Mouse (Mus musculus) heart, postnatal 4 days (tissue): ENCODE data around the gene Hectd4. TPM values are rescaled to one million over a fixed set of nuclear protein-coding genes. Genes with fewer than 3 reads are reported as not detected.
"Not testable (repeated sequence)": the region's sequence is repeated elsewhere in the genome, so short reads cannot be mapped to it uniquely, and the experiment has no call there.

Source experiments
- DNase-seq: peaks from one replicate; pipeline ENCODE4 v3.0.0; 2021
- total RNA-seq, 2 experiments: library from RNA; stranded (reverse); gene quantifications; 2 replicates each; pipeline ENCODE4 v1.2.3; 2021

The Hectd4 gene
- total RNA-seq, 2 experiments from 2014 or later, result 22.7 to 25.8 TPM

DNA sequence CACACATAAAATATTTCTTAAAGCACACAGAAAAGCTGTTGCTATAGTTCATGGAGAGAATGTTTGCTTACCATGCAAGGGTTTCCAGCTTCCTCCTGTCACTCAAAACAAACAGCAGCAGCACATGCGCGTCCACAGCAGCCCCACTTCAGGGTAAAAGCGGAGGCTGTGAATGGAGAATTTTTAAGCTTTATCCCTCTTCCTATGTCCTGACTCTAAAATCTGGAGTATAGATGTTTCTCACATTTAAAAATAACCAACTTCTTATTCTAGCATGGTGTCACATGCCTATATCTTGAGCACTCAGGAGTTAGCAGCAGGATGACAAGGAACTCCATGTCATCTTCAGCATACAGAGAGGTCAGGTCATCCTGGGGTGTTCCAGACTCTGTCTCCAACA, 70.3 kb downstream of the Hectd4 start:
- no peak for DNase-seq

DNA sequence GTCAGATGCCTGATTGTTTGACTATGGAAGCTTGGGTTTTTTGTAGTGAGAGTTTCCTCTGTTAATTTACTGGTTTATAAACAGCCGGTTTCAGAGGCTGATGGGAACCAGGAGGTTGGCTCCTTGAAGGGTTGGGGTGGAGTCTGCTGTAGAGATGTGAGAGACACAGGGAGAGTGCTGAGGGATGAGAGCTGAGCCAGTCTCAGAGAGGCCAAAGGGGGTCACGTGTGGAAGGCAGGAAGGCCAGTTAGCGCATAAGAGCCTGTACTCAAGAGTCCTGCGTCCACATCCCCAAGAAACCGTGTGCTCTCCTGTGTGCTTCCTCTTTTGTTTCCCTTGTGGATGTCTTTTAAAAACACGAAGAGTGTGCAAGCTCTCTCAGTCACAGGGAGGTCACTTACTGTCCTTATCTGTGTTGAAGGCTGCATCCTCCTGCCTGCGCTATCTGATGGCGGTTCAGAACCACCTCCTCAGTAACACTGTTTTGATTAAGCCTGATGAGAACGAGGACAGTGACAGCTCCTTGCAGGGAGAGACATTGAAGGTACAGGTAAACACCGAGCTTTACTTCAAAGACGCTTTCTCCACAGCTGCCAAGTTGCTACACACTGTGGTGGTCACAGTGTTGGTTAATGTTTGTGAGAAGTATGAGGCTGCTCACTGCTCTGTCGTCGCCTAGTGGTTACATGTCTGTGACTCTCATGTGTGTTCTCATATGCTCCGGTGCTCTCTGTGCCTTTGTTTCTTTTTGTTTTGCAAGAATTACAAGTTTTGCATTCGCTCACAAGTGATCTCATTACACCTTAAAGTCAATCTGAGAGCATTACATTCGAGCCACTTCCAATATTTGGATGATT, 72.5 kb downstream of the Hectd4 start:
- no peak for DNase-seq

DNA sequence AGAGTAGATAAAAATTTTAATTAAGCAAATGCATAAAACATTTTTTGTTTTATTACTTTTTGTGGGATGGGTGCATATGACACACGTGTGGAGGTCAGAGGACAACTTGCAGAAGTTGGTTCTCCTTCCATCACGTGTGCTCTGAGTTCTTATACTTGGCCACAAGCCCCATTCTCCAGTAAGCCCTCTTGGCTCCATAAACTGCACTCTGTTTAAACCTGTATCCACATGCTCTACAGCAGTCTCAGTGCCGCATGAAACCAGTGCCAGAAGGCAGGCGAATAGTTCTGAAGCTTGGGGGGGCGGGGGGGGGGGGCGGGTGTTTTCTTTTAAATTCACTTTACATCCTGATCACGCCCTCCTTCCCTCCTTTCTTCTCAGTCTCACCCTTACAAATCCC, 85.0 kb downstream of the Hectd4 start:
- no peak for DNase-seq

DNA sequence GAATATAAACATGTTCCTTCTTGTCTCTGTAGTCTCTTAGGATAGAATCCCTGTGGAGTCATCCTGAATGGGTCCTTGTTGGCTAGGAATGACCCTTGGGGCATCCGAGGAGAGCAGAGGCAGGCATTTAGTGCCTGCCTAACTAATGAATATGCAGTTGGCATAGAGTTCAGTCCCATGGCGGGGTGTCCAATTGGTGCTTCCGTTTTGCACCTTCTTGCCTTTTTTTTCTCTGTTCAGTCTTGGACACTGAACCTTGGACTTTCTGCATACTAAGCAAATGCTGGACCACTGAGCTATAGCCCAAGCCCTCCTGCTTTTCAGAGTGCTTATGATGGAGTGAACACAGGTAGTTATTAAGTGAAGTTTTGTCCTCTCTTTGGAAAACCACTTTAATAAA, 87.6 kb downstream of the Hectd4 start:
- no peak for DNase-seq

DNA sequence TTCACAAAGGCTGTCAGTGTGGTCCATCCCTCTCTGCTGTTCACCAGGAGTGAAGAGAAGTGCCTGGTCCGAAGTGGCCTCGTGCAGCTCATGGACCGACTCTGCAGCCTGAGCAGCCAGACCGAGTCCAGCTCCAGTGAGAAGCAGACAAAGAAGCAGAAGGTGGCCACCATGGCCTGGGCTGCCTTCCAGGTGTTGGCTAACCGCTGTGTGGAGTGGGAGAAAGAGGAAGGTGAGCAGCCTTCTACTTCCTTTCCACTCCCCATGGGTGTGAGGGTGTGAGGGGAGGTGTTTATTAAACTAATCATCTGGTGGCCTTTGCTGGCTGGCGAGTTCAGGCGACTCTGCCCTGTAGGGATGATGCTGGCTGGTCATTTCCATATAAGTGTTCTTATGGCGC, 91.6 kb downstream of the Hectd4 start:
- no peak for DNase-seq

DNA sequence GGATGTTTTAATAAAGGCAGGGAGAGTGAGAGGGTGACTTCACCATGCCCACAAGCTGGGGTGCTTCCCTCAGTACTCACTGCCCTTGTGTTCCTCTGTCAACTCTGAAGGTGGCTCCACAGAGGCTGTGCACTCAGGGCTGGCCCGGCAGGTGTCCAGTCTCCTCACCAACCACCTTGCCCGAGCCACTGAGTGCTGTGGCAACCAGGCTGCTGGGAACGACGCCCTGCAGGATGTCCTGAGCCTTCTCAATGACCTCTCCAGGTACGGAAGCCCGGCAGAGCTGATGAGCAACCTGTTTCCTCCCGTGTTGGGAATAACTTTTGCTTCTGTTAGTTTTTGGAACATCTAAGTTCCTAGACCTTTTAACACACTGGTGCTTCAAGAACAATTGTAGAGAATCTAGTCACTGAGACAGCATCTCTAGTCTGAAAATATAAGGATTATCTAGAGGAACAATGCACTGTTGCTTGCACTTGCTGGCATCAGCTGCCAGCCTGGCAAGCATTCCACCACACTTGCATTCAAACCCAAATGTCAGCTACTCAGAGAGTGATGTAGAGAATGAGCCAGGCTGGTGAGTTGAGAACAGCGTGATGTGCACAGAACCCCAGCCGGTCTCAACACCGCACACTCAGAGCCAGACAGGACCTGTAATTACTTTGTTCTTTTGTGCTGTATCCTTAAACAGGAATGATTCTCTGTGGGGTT, 93.9 kb downstream of the Hectd4 start:
- no peak for DNase-seq

DNA sequence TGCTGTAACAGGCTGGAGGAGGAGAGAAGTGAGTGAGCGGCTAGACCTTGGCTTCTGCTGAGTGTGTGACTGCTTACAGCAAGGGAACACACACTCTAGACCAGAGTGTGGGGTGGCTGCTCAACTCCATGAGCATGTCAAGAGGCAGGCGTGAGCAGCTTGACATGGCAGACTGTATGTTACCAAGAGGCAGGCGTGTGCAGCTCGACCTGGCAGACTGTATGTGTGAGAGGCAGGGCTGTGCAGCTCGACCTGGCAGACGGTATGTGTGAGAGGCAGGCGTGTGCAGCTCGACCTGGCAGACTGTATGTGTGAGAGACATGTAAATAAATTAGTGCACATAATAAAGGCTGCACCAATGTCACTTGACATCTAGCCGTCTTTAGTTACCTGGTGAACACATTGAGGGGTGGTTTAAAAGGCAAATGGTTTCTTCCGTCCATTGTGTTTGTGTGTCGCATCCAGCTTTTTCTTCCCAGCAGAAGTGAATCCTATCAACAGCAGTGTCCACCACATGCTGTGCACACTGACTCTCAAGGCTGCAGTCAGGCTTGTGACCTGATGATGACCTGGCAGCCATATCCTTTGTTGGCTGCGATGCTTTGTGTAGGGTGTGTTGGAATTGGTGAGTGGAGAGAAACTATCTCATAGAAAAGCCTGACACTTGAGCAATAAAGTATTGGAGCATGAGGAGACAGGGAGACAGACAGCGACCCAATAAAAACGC, 106.2 kb downstream of the Hectd4 start:
- no peak for DNase-seq

DNA sequence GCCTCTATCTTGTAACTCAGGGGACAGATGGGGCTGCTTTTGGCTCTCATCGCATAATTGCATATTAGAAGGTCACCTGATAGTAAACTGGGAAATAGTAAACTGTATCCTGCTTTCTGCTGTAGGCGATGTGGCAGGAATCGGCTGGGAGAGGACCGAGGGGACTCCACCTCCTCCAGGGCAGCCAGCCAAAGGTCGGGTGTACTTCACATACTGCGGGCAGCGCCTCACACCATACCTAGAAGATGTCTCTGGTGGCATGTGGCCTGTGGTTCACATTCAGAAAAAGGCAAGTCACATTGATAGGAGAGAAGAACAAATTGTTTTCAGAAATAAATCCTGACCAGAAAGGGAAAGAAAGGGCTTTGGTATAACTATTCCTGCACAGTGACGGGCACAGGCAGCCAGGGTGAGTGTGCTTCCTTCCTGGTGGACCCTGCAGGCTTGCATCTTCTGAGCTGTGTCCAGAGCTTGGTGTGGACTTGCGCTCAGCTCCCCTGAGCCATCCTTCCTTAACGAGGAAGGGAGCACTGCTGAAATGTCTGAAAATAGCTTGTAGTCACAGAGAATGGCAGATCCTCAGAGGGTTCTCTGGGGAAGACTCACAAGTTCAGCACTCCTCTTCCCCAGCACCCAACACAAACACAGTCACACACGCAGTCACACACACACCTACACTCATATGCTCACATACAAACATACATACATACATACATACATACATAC, 109.5 kb downstream of the Hectd4 start:
- DNase-seq, result peak; percentile 45

DNA sequence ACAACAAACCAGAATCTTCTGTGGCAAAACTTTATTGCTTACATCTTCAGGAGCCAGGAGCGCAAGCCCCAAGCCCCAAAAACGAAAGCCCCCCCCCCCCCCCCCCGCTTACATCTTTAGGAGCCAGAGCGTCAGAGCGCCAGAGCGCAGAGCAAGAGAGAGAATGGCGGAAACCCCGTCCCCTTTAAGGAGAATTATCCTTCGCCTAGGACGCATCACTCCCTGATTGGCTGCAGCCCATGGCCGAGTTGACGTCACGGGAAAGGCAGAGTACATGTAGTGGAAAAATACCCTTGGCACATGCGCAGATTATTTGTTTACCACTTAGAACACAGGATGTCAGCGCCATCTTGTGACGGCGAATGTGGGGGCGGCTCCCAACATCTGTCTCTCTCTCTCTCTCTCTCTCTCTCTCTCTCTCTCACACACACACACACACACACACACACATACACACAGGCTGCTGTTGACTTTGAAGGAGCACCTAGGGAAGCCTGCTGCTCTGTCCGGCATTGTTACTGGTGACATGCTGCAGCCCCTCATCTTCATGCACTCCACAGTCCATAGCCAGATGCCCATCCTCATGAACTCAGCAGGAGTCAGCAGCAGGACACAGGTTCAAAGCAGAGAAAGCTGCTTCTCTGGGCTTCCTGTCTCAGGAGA, 110.3 kb downstream of the Hectd4 start:
- DNase-seq, result not testable (repeated sequence)

DNA sequence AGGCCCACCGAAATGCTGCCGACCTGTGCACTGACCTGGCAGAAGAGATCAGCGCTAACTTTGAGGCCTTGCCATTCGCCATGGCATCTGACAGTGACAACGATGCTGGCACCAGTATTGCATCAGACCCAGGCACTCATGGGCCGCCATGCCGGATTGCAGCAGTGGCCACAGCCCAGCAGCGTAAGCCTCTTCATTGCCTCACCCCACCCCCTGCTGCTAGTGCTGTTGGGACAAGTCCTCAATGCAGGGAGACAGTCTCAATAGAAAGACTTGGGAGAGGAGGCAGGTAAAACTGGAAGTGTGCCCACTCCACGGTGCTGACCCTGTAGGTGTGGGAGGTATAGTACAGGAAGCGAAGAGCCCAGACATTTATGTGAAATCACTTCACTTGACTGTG, 111.7 kb downstream of the Hectd4 start:
- no peak for DNase-seq

DNA sequence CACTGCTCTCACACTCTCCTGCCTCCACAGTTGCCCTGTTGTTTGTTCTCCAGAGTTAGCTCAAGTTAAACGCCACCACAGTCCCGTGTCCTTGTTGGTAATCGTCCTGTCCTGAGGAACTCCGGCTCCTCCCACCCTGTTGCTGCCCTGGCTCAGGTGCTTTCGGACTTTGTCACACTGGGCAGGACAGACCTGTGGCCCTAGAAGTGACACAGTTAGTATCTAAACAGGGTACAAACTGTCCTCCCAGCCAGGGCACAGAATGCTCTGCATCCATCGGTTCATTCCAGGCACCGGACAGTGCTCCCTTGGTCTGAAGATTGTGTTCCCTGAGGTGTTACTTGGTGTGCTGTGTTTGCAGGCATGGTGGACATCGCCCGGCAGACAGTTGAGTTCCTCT, 114.0 kb downstream of the Hectd4 start:
- DNase-seq, result no peak

DNA sequence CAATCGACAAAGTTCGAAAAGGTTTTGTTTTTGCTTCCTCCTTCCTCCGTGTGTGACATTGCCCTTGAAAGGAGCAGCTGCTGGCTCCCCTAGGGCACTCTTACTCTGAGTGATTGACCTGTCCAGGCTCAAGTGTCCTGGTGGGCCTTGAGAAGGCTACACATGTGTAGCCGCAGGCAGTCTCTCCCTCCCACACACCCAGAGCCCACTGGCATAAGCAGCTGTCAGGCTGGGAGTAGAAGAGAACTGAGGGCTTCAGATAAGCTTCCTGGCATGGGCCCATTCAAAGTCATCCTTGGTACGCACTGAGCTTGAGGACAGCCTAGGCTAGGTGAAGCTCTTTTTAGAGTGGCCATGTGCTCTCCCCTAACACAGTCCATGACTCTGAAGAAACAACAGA, 114.4 kb downstream of the Hectd4 start:
- DNase-seq, result no peak

DNA sequence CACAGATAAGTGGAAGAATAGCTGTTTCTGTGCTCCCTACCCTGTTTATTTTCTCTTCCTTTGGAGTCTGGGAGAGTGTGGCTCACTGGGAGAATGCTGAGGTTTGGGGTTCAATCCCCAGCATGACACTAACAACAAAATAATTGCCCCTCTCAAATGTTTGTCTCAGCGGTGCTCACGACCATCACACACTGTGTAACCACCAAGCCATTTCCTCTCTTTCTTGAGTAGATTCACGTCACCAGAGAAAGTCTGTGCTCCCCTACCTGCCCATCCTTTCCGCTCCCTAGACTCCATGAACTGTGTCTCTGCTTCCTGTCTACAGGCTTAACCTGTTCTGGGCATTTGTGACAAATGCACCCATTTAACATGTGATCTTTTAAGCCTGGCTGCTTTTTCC, 115.4 kb downstream of the Hectd4 start:
- no peak for DNase-seq

DNA sequence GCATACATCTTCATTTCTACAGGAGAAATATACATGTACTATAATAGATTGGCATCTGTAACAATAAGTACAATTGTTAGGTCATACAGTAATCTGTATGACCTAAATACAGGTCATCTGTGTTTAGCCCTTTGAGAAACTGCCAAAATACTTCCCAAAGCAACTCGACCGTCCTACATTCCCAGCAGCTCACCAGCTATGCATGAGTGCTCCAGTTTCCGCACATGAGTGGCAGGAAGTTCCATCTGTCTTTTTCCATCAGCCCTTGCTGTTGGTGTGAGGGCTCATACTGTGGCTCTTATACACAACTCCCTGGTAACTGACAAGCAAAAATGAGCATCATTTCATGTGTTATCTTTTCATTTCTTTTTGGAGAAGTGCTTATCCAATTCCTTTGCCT, 116.0 kb downstream of the Hectd4 start:
- no peak for DNase-seq

DNA sequence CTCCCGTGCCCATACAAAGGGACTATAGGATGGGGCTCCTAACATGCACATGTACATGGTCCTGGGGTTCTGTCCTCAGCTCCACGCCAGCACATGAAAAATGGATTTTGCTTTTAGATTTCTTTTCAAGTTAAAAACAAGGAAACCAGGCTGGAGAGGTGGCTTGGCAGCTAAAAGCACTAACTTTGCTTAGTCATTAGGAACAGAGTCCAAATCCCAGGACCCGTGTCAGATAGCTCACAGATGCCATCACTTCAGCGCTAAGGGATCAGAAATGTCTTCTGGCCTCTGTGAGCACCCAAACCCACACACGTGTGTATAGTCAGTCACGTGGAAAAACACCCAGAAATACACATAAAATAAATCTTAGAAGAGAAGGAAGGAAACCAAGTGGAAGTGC, 116.8 kb downstream of the Hectd4 start:
- no peak for DNase-seq

DNA sequence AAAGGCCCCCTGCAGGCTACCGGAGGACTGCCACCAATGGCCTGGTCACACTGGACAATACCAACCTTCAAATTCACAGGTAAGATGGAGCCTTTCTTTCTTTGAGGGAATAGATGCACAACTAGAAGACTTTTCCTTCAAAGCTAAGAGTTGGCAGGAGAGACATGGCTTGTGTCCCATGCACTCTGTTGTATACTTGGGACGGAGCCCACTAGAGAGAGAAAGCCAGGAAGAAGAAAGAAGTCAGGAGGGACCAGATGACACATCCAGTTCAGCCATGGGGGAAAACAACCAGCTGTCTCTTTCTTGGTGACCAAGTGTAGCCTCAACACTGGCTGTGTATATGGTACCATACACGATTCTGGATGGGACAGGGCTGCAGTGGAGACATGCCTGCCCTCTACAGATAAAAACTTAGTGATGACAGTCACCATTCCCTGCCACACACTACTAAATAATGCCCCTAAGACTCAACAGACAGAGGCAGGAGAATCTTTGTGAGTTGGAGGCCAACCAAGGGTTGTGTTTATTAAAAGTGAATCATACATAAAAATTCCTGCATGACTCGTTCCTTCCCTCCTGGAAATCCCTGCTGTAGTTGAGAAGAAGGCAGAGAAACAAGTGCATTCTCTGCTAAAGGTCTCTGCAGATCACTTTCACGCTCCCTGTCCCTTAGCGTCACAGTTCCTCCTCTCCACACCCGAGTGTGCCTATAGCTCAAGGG, 119.7 kb downstream of the Hectd4 start:
- peak; percentile 32 for DNase-seq

DNA sequence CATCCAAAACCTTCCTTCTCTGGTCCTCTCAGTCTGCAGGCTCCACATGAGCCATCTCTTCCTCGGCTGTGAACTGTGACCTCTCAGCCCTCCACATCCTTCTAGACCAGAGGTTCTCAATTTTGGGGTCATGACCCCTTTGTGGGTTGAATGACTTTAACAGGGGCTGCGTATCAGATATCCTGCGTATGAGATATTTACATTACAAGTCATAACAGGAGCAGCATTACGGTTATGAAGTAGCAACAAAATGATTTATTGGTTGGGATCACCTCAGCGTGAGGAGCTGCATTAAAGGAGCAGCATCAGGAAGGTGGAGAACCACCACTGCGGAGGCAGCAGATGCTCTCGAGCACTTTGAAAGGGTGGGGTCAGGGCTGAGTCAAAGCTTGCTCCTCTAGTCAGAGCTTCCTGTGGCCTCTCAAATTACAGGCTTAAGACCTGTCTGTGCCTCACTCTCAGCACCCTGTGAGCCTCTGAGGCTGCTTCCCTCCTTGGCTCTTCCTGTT, 121.0 kb downstream of the Hectd4 start:
- DNase-seq, result no peak

DNA sequence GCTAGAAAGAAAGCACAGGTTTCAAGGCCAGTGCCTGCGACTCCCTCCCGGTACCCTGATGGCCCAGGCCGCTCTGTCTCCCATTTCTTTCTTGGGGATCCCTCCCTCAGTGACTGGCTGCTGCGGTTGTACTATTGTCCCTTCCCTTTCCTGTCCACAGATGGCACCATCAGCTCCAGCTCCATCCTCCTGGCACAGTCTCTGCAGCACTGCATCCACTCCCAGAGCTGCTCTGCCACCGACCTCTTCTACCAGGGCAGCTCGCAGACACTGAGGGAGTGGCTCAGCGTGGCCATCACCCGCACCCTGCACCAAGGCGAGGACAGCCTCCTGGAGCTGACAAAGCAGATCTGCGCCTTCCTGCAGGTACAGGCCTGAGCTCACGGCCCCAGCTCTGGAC, 122.5 kb downstream of the Hectd4 start:
- DNase-seq, result no peak

DNA sequence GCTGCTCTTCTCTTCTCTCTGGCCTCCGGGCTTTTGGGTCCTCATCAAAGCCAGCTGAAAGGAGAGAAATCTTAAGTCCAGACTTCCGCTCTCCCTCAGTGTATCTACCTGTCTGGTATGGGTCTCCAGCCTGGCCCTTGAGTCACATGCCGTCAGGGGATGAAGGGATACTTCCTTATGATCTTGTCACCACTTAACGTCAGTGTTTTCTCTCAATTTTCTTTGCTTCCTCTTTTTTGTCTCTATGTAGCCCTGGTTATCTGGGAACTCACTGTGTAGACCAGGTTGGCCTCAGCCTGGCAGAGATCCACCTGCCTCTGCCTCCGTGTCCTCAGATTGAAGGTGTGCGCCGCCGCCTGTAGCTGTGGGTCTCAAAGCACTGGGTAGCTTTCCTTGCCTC, 124.0 kb downstream of the Hectd4 start:
- no peak for DNase-seq

DNA sequence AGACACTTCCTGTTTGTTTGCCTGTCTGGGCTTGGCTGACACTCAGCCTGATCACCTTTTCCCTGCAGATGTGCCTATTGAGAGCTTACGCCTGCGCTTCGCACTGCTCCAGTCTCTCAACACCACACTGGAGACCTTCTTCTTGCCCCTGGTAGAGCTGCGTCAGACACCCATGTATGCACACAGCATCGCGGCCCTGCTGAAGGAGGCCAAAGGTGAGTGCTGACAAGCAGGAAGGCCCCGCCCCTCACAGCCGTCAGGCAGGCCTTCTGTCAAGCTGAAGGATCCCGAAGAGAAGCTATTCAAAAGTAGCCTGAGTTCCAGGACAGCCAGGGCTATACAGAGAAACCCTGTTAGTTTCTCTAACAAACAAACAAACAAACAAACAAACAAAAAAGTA, 139.2 kb downstream of the Hectd4 start:
- DNase-seq, result no peak

DNA sequence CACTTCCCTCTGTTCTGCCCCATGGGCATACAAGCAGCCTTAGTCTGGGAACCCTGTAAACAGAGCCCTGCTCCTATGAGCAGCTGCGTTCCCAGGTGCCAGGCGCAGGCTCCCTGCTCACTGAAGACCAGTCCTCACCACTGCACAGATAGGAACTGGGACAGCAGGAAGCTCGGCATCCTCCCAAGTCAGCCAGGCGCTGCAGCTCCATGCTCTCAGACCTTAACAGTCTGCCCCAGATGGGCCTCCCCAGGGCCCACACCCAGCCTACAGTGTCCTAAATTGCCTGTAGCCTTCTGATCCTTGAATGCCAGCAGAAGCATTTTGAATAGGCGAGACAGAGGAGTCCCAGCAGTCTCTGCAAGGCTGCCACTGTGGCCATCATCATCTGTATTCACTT, 141.7 kb downstream of the Hectd4 start:
- no peak for DNase-seq
